Mouse (Mus musculus): Measurements from ENCODE around the gene Zpbp2.

Zpbp2 gene

GRCm38 (mm10) chr11:98555124-98555700, 4.3 kb downstream of the Zpbp2 start:
- DNase-seq (ENCODE audit: low read depth) = no peak

- peak; percentile 11 for DNase-seq (ENCODE audit: low read depth)
Measured at GRCm38 (mm10) chr11:98560942-98561341, 10.0 kb downstream of the Zpbp2 start.

GRCm38 (mm10) chr11:98563025-98563424, 12.1 kb downstream of the Zpbp2 start:
- no peak for DNase-seq (ENCODE audit: low read depth)

- no peak for DNase-seq (ENCODE audit: low read depth)
Measured at GRCm38 (mm10) chr11:98563921-98564414, 13.1 kb downstream of the Zpbp2 start.

- peak; percentile 27 for DNase-seq (ENCODE audit: low read depth)
Measured at GRCm38 (mm10) chr11:98568326-98568725, 17.4 kb downstream of the Zpbp2 start.

GRCm38 (mm10) chr11:98569461-98569860, 18.6 kb downstream of the Zpbp2 start:
- no peak for DNase-seq (ENCODE audit: low read depth)

GRCm38 (mm10) chr11:98577776-98578175, 26.9 kb downstream of the Zpbp2 start:
- DNase-seq (ENCODE audit: low read depth) = peak; percentile 9

- peak; percentile 9 for DNase-seq (ENCODE audit: low read depth)
Measured at GRCm38 (mm10) chr11:98580301-98581121, 29.6 kb downstream of the Zpbp2 start.

GRCm38 (mm10) chr11:98581286-98582029, 30.6 kb downstream of the Zpbp2 start:
- DNase-seq (ENCODE audit: low read depth) = no peak

GRCm38 (mm10) chr11:98582030-98582388, 31.1 kb downstream of the Zpbp2 start:
- no peak for DNase-seq (ENCODE audit: low read depth)

GRCm38 (mm10) chr11:98582551-98583264, 31.8 kb downstream of the Zpbp2 start:
- DNase-seq (ENCODE audit: low read depth) = no peak

- no peak for DNase-seq (ENCODE audit: low read depth)
Measured at GRCm38 (mm10) chr11:98583265-98583552, 32.3 kb downstream of the Zpbp2 start.

GRCm38 (mm10) chr11:98583571-98583970, 32.7 kb downstream of the Zpbp2 start:
- DNase-seq (ENCODE audit: low read depth) = no peak

- no peak for DNase-seq (ENCODE audit: low read depth)
Measured at GRCm38 (mm10) chr11:98584146-98584545, 33.2 kb downstream of the Zpbp2 start.

- no peak for DNase-seq (ENCODE audit: low read depth)
Measured at GRCm38 (mm10) chr11:98584629-98585177, 33.8 kb downstream of the Zpbp2 start.

GRCm38 (mm10) chr11:98586087-98586891, 35.4 kb downstream of the Zpbp2 start:
- peak; percentile 64 for DNase-seq (ENCODE audit: low read depth)

- peak; percentile 100 for DNase-seq (ENCODE audit: low read depth)
Measured at GRCm38 (mm10) chr11:98586892-98587563, 36.1 kb downstream of the Zpbp2 start, which contains the start of gene Ormdl3. Gene Ormdl3 (minus strand): TSS chr11:98587368.

- DNase-seq (ENCODE audit: low read depth) = peak; percentile 92
Measured at GRCm38 (mm10) chr11:98587684-98588546, 37.0 kb downstream of the Zpbp2 start.

- DNase-seq (ENCODE audit: low read depth) = peak; percentile 65
Measured at GRCm38 (mm10) chr11:98588833-98589281, 38.0 kb downstream of the Zpbp2 start.

Measured in NIH3T3 (cell line).